In genomic region chr5:114657426-114657825, GRCm38 (mm10) we compare ENCODE assay signal across 8 mouse cellular contexts. TPM values are rescaled to one million over a fixed set of nuclear protein-coding genes. Genes with fewer than 3 reads are reported as not detected.
DNase-seq lines count a peak whose midpoint lies in the region; ATAC-seq and TF ChIP-seq lines count a peak whose summit lies in the region.

No protein-coding gene starts in this region.

- H3K27ac ChIP-seq in ES-E14 (ENCODE audit: insufficient read depth, low read depth, low read length, poor library complexity, severe bottlenecking): no peak overlapping the region
- H3K27ac ChIP-seq in hindbrain, embryonic 13.5 days: no peak overlapping the region
- H3K27ac ChIP-seq in limb, embryonic 11.5 days (replicated peaks; ENCODE audit: low read depth, low read length): no peak overlapping the region

- H3K27me3 ChIP-seq in hindbrain, embryonic 13.5 days: peaks cover 66% of the 10 kb centered on the region
- peaks cover 35% of the 10 kb centered on the region for H3K27me3 ChIP-seq in limb, embryonic 11.5 days (ENCODE audit: control insufficient read depth, insufficient read depth, low read length)

- 29% methylated on average over 10 of the region's 10 CpGs for WGBS in hindbrain, embryonic 13.5 days
- WGBS in limb, embryonic 11.5 days: 37% methylated on average over 10 of the region's 10 CpGs

- intact Hi-C loops in left cerebral cortex, postnatal 10 days (cut with DNase I): no loop called here

- in situ Hi-C loops in ES-E14 (cut with MboI; ENCODE audit: low sequenced_read_pairs in 2 of 2, unreplicated experiment in 2 of 2): no loop called here

- peak overlapping the region; percentile 65 to 66; a peak in 3 of 4 replicates for H3K4me3 ChIP-seq in ES-E14 (ENCODE audit: insufficient read depth in 1 of 2, low read depth in 1 of 2, low read length in 2 of 2, poor library complexity in 1 of 2, severe bottlenecking in 1 of 2)
- peak overlapping the region; percentile 43; the same call in 1 of the 2 replicates for H3K4me3 ChIP-seq in hindbrain, embryonic 13.5 days
- no peak overlapping the region for H3K4me3 ChIP-seq in limb, embryonic 11.5 days (ENCODE audit: low read depth, low read length)

- DNase-seq in adrenal gland, postnatal 10 days: peak; percentile 33
- no peak for DNase-seq in adrenal gland, adult 18-20 months (ENCODE audit: low spot score in 2 of 2)
- no peak for DNase-seq in ES-E14 (ENCODE audit: low read depth, low spot score)
- no peak for DNase-seq in limb, embryonic 11.5 days (ENCODE audit: low spot score)
- no peak for DNase-seq in left cerebral cortex, postnatal 10 days (ENCODE audit: extremely low spot score in 1 of 2, low spot score in 2 of 2)
- no peak for DNase-seq in layer of hippocampus, adult 9-11 months
- no peak for DNase-seq in frontal cortex, postnatal 14 days (ENCODE audit: low spot score in 2 of 2)

- H3K4me1 ChIP-seq in ES-E14 (ENCODE audit: control insufficient read depth in 2 of 2, insufficient read depth in 2 of 2, low read length in 2 of 2, poor library complexity in 1 of 2): peaks cover 0 to 5% of the 10 kb centered on the region in 2 experiments; a peak in 1 of 4 replicates
- peaks cover 14% of the 10 kb centered on the region for H3K4me1 ChIP-seq in hindbrain, embryonic 13.5 days (replicated peaks)
- peaks cover 6% of the 10 kb centered on the region for H3K4me1 ChIP-seq in limb, embryonic 11.5 days (ENCODE audit: control insufficient read depth, insufficient read depth, low read length)

- H3K9ac ChIP-seq in ES-E14 (ENCODE audit: insufficient read depth, low read depth, low read length, poor library complexity, severe bottlenecking): no peak overlapping the region
- H3K9ac ChIP-seq in hindbrain, embryonic 13.5 days: no peak overlapping the region
- H3K9ac ChIP-seq in limb, embryonic 11.5 days (ENCODE audit: low read length): no peak overlapping the region

- no peak overlapping the region for H3K4me2 ChIP-seq in hindbrain, embryonic 13.5 days
- H3K4me2 ChIP-seq in limb, embryonic 11.5 days (ENCODE audit: low read depth, severe bottlenecking): peak overlapping the region; percentile 90

- H3K36me3 ChIP-seq in ES-E14 (ENCODE audit: control insufficient read depth, insufficient read depth, low read length, poor library complexity, severe bottlenecking): no peaks in the 10 kb centered on the region
- no peaks in the 10 kb centered on the region for H3K36me3 ChIP-seq in hindbrain, embryonic 13.5 days
- H3K36me3 ChIP-seq in limb, embryonic 11.5 days (ENCODE audit: control insufficient read depth, insufficient read depth, low read length): no peaks in the 10 kb centered on the region

- H3K9me3 ChIP-seq in ES-E14 (ENCODE audit: control insufficient read depth, insufficient read depth, low read depth, low read length): no peaks in the 10 kb centered on the region
- no peaks in the 10 kb centered on the region for H3K9me3 ChIP-seq in hindbrain, embryonic 13.5 days
- no peaks in the 10 kb centered on the region for H3K9me3 ChIP-seq in limb, embryonic 11.5 days (ENCODE audit: control insufficient read depth, low read length)

- no peak for ATAC-seq in hindbrain, embryonic 13.5 days (ENCODE audit: low FRiP score)
- no peak for ATAC-seq in limb, embryonic 11.5 days (ENCODE audit: insufficient number of reproducible peaks, low FRiP score, low TSS enrichment, low read depth)

TF ChIP-seq in ES-E14, 5 proteins besides CTCF, POLR2A, EP300 and RAD21:
- no peak for TF ChIP-seq MAFK (IDR thresholded peaks at IDR 0.05; ENCODE audit: insufficient read depth, low read depth, low read length)
- TF ChIP-seq CHD2 (IDR thresholded peaks at IDR 0.05; ENCODE audit: low read depth, low read length): no peak
- TF ChIP-seq ZNF384 (IDR thresholded peaks at IDR 0.05; ENCODE audit: low read depth, low read length): no peak
- no peak for TF ChIP-seq ZC3H11A (IDR thresholded peaks at IDR 0.05; ENCODE audit: borderline replicate concordance, low read depth, low read length)
- TF ChIP-seq HCFC1 (IDR thresholded peaks at IDR 0.05; ENCODE audit: borderline replicate concordance, insufficient read depth, low read length): no peak

RNA-seq across cellular contexts. Expression of gene Trpv4, which starts 0.8 kb away (rescaled TPM):
- total RNA-seq in adrenal gland, postnatal 10 days (2021): 1 to 10 TPM; 2.8 to 2.9 TPM
- total RNA-seq in adrenal gland, adult 18-20 months (2021): 1 to 10 TPM; 3.0 to 4.6 TPM
- 1.4 and 3.5 TPM in 2 replicates for total RNA-seq in ES-E14 (2012; rRNA removed)
- 0.53 and 0.65 TPM in 2 replicates for polyA plus RNA-seq in hindbrain, embryonic 13.5 days (2015; fragmentation: Nextera tagmentation; extraction: Ambion mirVana)
- 0.53 and 0.55 TPM in 2 replicates for polyA plus RNA-seq in limb, embryonic 11.5 days (2014; fragmentation: Nextera tagmentation; extraction: Ambion mirVana)
- under 1 TPM; 0.64 to 0.79 TPM for total RNA-seq in left cerebral cortex, postnatal 10 days (2021)

RNA-seq across cellular contexts. Expression of gene Gltp, which starts 33.4 kb away (rescaled TPM):
- total RNA-seq in adrenal gland, postnatal 10 days (2021): 10 to 100 TPM; 31.2 to 38.3 TPM
- total RNA-seq in adrenal gland, adult 18-20 months (2021): 10 to 100 TPM; 40.7 to 49.2 TPM
- 15.6 and 17.2 TPM in 2 replicates for total RNA-seq in ES-E14 (2012; rRNA removed)
- 41.5 and 42.9 TPM in 2 replicates for polyA plus RNA-seq in hindbrain, embryonic 13.5 days (2015; fragmentation: Nextera tagmentation; extraction: Ambion mirVana)
- polyA plus RNA-seq in limb, embryonic 11.5 days (2014; fragmentation: Nextera tagmentation; extraction: Ambion mirVana): 69.0 and 73.9 TPM in 2 replicates
- total RNA-seq in left cerebral cortex, postnatal 10 days (2021): 10 to 100 TPM; 20.5 to 23.2 TPM

RNA-seq across cellular contexts. Expression of gene Tchp, which starts 50.1 kb away (rescaled TPM):
- total RNA-seq in adrenal gland, postnatal 10 days (2021): 10 to 100 TPM in 1 of 2 experiments, 1 to 10 TPM in 1; 5.7 to 11.7 TPM
- 1 to 10 TPM; 7.1 to 8.5 TPM for total RNA-seq in adrenal gland, adult 18-20 months (2021)
- total RNA-seq in ES-E14 (2012; rRNA removed): 20.6 and 33.8 TPM in 2 replicates
- polyA plus RNA-seq in hindbrain, embryonic 13.5 days (2015; fragmentation: Nextera tagmentation; extraction: Ambion mirVana): 18.3 and 21.1 TPM in 2 replicates
- polyA plus RNA-seq in limb, embryonic 11.5 days (2014; fragmentation: Nextera tagmentation; extraction: Ambion mirVana): 14.5 and 16.1 TPM in 2 replicates
- 10 to 100 TPM; 13.0 to 15.4 TPM for total RNA-seq in left cerebral cortex, postnatal 10 days (2021)
